9 mouse cellular contexts compared by ENCODE assay signal in the genomic region with DNA sequence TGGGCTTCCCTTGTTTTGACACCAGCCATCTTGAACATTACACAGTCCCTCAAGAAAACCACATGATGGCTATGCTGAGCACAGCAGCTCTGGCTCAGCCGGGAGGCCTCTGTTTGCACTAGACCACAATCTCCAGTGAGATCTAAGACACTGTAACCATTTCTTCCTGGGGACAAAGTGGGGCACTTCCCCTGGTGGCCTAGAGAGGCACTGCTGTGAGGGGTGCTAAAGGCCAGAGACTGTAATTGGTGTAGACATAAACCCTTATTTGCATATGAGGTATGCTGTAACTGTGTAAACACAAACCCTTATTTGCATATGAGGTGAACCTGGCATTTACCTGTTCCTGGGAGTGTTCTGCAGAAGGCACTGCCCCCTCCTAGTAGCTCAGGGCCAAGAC.
A peak's percentile ranks its signal among the peaks of the same experiment; 100 is the strongest.
DNase-seq lines count a peak whose midpoint lies in the region; ATAC-seq lines count a peak whose summit lies in the region.
"Had no signal": no experiment of that assay in that cellular context is flagged by ENCODE, and none has a peak within 500 bp of the region (broad histone marks: within the 10 kb centered on the region; RNA-seq: fewer than 3 reads in every experiment).

No protein-coding gene starts in this region.

- WGBS in forebrain, embryonic 12.5 days, result 67% methylated on average over 1 of the region's 1 CpGs

- H3K27me3 ChIP-seq in forebrain, embryonic 12.5 days, result no peaks in the 10 kb centered on the region
- H3K27me3 ChIP-seq: lung, embryonic 15.5 days had no signal

- no peak overlapping the region for H3K4me3 ChIP-seq in forebrain, embryonic 12.5 days (replicated peaks)
- H3K4me3 ChIP-seq: lung, embryonic 15.5 days had no signal

- peak; percentile 41 for DNase-seq in urinary bladder, postnatal 14 days (ENCODE audit: low spot score)
- DNase-seq in urinary bladder, postnatal 10 days (ENCODE audit: low spot score), result no peak
- DNase-seq in cerebellum, adult 18-20 months, result no peak
- DNase-seq in kidney, postnatal 25 days, result no peak
- DNase-seq: kidney, adult 8-10 months had no signal

- H3K4me1 ChIP-seq in forebrain, embryonic 12.5 days, result no peaks in the 10 kb centered on the region
- H3K4me1 ChIP-seq: lung, embryonic 15.5 days had no signal

- H3K27ac ChIP-seq in forebrain, embryonic 12.5 days, result no peak overlapping the region
- H3K27ac ChIP-seq: lung, embryonic 15.5 days had no signal

- no peak overlapping the region for H3K4me2 ChIP-seq in forebrain, embryonic 12.5 days
- H3K4me2 ChIP-seq: lung, embryonic 15.5 days had no signal

- no peak overlapping the region for H3K9ac ChIP-seq in forebrain, embryonic 12.5 days
- H3K9ac ChIP-seq: lung, embryonic 15.5 days had no signal

- H3K9me3 ChIP-seq in forebrain, embryonic 12.5 days, result no peaks in the 10 kb centered on the region
- H3K9me3 ChIP-seq: lung, embryonic 15.5 days had no signal

- H3K36me3 ChIP-seq in forebrain, embryonic 12.5 days (replicated peaks), result no peaks in the 10 kb centered on the region
- H3K36me3 ChIP-seq: lung, embryonic 15.5 days had no signal

- ATAC-seq in common myeloid progenitor, adult 5-6 weeks (replicated peaks; ENCODE audit: low read depth, poor library complexity, severe bottlenecking), result peak; percentile 92
- peak; percentile 90 for ATAC-seq in megakaryocyte-erythroid progenitor cell, adult 5-6 weeks (replicated peaks; ENCODE audit: low FRiP score, low TSS enrichment, poor library complexity, severe bottlenecking)
- no peak for ATAC-seq in forebrain, embryonic 12.5 days (ENCODE audit: low FRiP score)
